ENCODE assay signal across 9 mouse cellular contexts in the genomic region with DNA sequence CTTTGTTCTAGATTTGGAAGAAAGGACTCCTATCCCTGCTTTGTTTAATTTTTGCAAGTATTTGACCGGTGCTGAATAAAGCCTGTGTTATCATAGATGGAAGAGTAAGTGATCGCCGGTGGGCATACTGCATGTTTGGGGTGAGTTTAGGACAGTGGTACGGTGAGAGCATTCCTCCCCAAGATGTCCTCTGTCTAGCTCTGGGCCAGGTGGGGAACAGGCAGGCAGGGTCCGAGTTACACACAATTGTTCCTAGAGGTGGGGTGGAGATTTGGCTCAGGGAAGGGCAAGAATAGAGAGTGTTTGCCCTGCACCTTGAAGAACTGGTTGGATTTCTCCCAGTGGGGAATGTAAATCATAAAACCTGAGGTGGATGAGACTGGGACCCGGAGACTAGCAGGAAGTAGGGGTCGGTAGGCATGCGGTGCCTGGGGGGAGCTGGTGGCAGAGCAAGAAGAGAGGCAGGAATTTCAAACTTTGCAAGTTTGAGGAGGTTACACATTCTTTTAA. TPM values are rescaled to one million over a fixed set of nuclear protein-coding genes. Genes with fewer than 3 reads are reported as not detected.
DNase-seq lines count a peak whose midpoint lies in the region; ATAC-seq lines count a peak whose summit lies in the region.
"Had no signal": no experiment of that assay in that cellular context is flagged by ENCODE, and none has a peak within 500 bp of the region (broad histone marks: within the 10 kb centered on the region; RNA-seq: fewer than 3 reads in every experiment).

No protein-coding gene starts in this region.

- no peak overlapping the region for H3K27ac ChIP-seq in midbrain, embryonic 12.5 days (replicated peaks)
- H3K27ac ChIP-seq in midbrain, embryonic 15.5 days: no peak overlapping the region
- peak overlapping the region; percentile 100 for H3K27ac ChIP-seq in liver, embryonic 12.5 days
- H3K27ac ChIP-seq in stomach, embryonic 15.5 days: peak overlapping the region; percentile 100

- no peak for DNase-seq in ovary, postnatal 14 days (ENCODE audit: low spot score)
- DNase-seq: B cell, adult 2 months had no signal

- no peaks in the 10 kb centered on the region for H3K27me3 ChIP-seq in erythroblast, embryonic 14.5 days (ENCODE audit: control insufficient read depth)
- peaks cover 15% of the 10 kb centered on the region for H3K27me3 ChIP-seq in midbrain, embryonic 12.5 days
- no peaks in the 10 kb centered on the region for H3K27me3 ChIP-seq in midbrain, embryonic 15.5 days (replicated peaks)
- H3K27me3 ChIP-seq in liver, embryonic 12.5 days (replicated peaks): no peaks in the 10 kb centered on the region
- H3K27me3 ChIP-seq in stomach, embryonic 15.5 days (replicated peaks): no peaks in the 10 kb centered on the region

- peak overlapping the region; percentile 67 for H3K4me2 ChIP-seq in midbrain, embryonic 12.5 days (replicated peaks)
- no peak overlapping the region for H3K4me2 ChIP-seq in midbrain, embryonic 15.5 days
- peak overlapping the region; percentile 93 for H3K4me2 ChIP-seq in liver, embryonic 12.5 days
- peak overlapping the region; percentile 67 for H3K4me2 ChIP-seq in stomach, embryonic 15.5 days

- H3K4me3 ChIP-seq in erythroblast, embryonic 14.5 days (replicated peaks): peak overlapping the region; percentile 100
- no peak overlapping the region for H3K4me3 ChIP-seq in midbrain, embryonic 12.5 days
- H3K4me3 ChIP-seq in midbrain, embryonic 15.5 days: no peak overlapping the region
- peak overlapping the region; percentile 85 for H3K4me3 ChIP-seq in liver, embryonic 12.5 days
- H3K4me3 ChIP-seq in stomach, embryonic 15.5 days (replicated peaks): peak overlapping the region; percentile 96

- H3K36me3 ChIP-seq in erythroblast, embryonic 14.5 days (ENCODE audit: control insufficient read depth): peaks cover 55% of the 10 kb centered on the region
- H3K36me3 ChIP-seq in midbrain, embryonic 12.5 days: no peaks in the 10 kb centered on the region; the same call in 1 of the 2 replicates
- H3K36me3 ChIP-seq in midbrain, embryonic 15.5 days (replicated peaks): no peaks in the 10 kb centered on the region
- H3K36me3 ChIP-seq in liver, embryonic 12.5 days: peaks cover 8% of the 10 kb centered on the region
- H3K36me3 ChIP-seq in stomach, embryonic 15.5 days: no peaks in the 10 kb centered on the region

- 73% methylated on average over 8 of the region's 8 CpGs for WGBS in midbrain, embryonic 12.5 days
- 83% methylated on average over 8 of the region's 8 CpGs for WGBS in midbrain, embryonic 15.5 days
- 64% methylated on average over 8 of the region's 8 CpGs for WGBS in liver, embryonic 12.5 days (ENCODE audit: insufficient replicate concordance)
- 57% methylated on average over 8 of the region's 8 CpGs for WGBS in stomach, embryonic 15.5 days

- ATAC-seq in erythroblast, adult 5-6 weeks (replicated peaks; ENCODE audit: low FRiP score, poor library complexity, severe bottlenecking): no peak
- no peak for ATAC-seq in midbrain, embryonic 12.5 days (ENCODE audit: low FRiP score, low read depth)
- no peak for ATAC-seq in midbrain, embryonic 15.5 days (replicated peaks)
- no peak for ATAC-seq in liver, embryonic 12.5 days
- peak; percentile 8; the same call in 1 of the 2 replicates for ATAC-seq in stomach, embryonic 15.5 days (ENCODE audit: insufficient read depth, low FRiP score, low read depth)
- ATAC-seq in inflammation-experienced regulatory T-cells, adult 6 months: no peak

- H3K9me3 ChIP-seq in erythroblast, embryonic 14.5 days (ENCODE audit: control insufficient read depth, low read length): no peaks in the 10 kb centered on the region
- no peaks in the 10 kb centered on the region for H3K9me3 ChIP-seq in midbrain, embryonic 12.5 days
- no peaks in the 10 kb centered on the region for H3K9me3 ChIP-seq in midbrain, embryonic 15.5 days
- H3K9me3 ChIP-seq in liver, embryonic 12.5 days (replicated peaks): no peaks in the 10 kb centered on the region
- no peaks in the 10 kb centered on the region for H3K9me3 ChIP-seq in stomach, embryonic 15.5 days

- H3K4me1 ChIP-seq in erythroblast, embryonic 14.5 days (ENCODE audit: control insufficient read depth): peaks cover 71% of the 10 kb centered on the region
- peaks cover 39% of the 10 kb centered on the region for H3K4me1 ChIP-seq in midbrain, embryonic 12.5 days
- H3K4me1 ChIP-seq in midbrain, embryonic 15.5 days: peaks cover 44% of the 10 kb centered on the region
- H3K4me1 ChIP-seq in liver, embryonic 12.5 days: peaks cover 76% of the 10 kb centered on the region
- peaks cover 39% of the 10 kb centered on the region for H3K4me1 ChIP-seq in stomach, embryonic 15.5 days

- no peak overlapping the region for H3K9ac ChIP-seq in midbrain, embryonic 12.5 days (replicated peaks)
- no peak overlapping the region for H3K9ac ChIP-seq in midbrain, embryonic 15.5 days
- H3K9ac ChIP-seq in liver, embryonic 12.5 days: peak overlapping the region; percentile 95
- H3K9ac ChIP-seq in stomach, embryonic 15.5 days: peak overlapping the region; percentile 98; the same call in 1 of the 2 replicates

RNA-seq across cellular contexts. Expression of a gene that starts 2.3 kb away (rescaled TPM):
- 0.82 and 0.86 TPM in 2 replicates for polyA plus RNA-seq in erythroblast, embryonic 14.5 days (2012)
- total RNA-seq in erythroblast, adult 5-6 weeks (2015; ENCODE audit: low replicate concordance): 12.1 and 13.0 TPM in 2 replicates
- total RNA-seq in erythroblast, adult 5-6 weeks (2017; ENCODE audit: low replicate concordance): 30.7 and 45.6 TPM in 2 replicates
- polyA plus RNA-seq in midbrain, embryonic 12.5 days (2016; fragmentation: Nextera tagmentation; extraction: Ambion mirVana): 49.7 and 55.1 TPM in 2 replicates
- polyA plus RNA-seq in midbrain, embryonic 15.5 days (2015; fragmentation: Nextera tagmentation; extraction: Ambion mirVana): 42.7 and 43.4 TPM in 2 replicates
- polyA plus RNA-seq in liver, embryonic 12.5 days (2016; fragmentation: Nextera tagmentation; extraction: Ambion mirVana): 22.4 and 23.5 TPM in 2 replicates
- polyA plus RNA-seq in stomach, embryonic 15.5 days (2015; fragmentation: Nextera tagmentation; extraction: Ambion mirVana): 41.0 and 41.5 TPM in 2 replicates
- 10 to 100 TPM; 28.3 to 31.3 (median 30.8) TPM for polyA plus RNA-seq in inflammation-experienced regulatory T-cells, adult 6 months (2017; shearing (Covaris generic))

RNA-seq across cellular contexts. Expression of a gene that starts 2.7 kb away (rescaled TPM):
- polyA plus RNA-seq in erythroblast, embryonic 14.5 days (2012): 0.65 and 0.69 TPM in 2 replicates
- 38.8 and 45.6 TPM in 2 replicates for total RNA-seq in erythroblast, adult 5-6 weeks (2015; ENCODE audit: low replicate concordance)
- 83.8 and 92.9 TPM in 2 replicates for total RNA-seq in erythroblast, adult 5-6 weeks (2017; ENCODE audit: low replicate concordance)
- 7.1 and 7.4 TPM in 2 replicates for polyA plus RNA-seq in midbrain, embryonic 12.5 days (2016; fragmentation: Nextera tagmentation; extraction: Ambion mirVana)
- polyA plus RNA-seq in midbrain, embryonic 15.5 days (2015; fragmentation: Nextera tagmentation; extraction: Ambion mirVana): 3.0 and 3.6 TPM in 2 replicates
- 18.9 and 21.2 TPM in 2 replicates for polyA plus RNA-seq in liver, embryonic 12.5 days (2016; fragmentation: Nextera tagmentation; extraction: Ambion mirVana)
- 25.1 and 26.1 TPM in 2 replicates for polyA plus RNA-seq in stomach, embryonic 15.5 days (2015; fragmentation: Nextera tagmentation; extraction: Ambion mirVana)
- polyA plus RNA-seq in inflammation-experienced regulatory T-cells, adult 6 months (2017; shearing (Covaris generic)): 100 to 1,000 TPM; 128 to 177 (median 141) TPM

RNA-seq across cellular contexts. Expression of a gene that starts 32.0 kb away (rescaled TPM):
- 0.09 and 0.25 TPM in 2 replicates for polyA plus RNA-seq in erythroblast, embryonic 14.5 days (2012)
- 0.96 and 2.1 TPM in 2 replicates for total RNA-seq in erythroblast, adult 5-6 weeks (2015; ENCODE audit: low replicate concordance)
- 2.6 and 3.6 TPM in 2 replicates for total RNA-seq in erythroblast, adult 5-6 weeks (2017; ENCODE audit: low replicate concordance)
- 5.0 and 5.2 TPM in 2 replicates for polyA plus RNA-seq in midbrain, embryonic 12.5 days (2016; fragmentation: Nextera tagmentation; extraction: Ambion mirVana)
- polyA plus RNA-seq in midbrain, embryonic 15.5 days (2015; fragmentation: Nextera tagmentation; extraction: Ambion mirVana): 1.7 and 1.9 TPM in 2 replicates
- 3.9 TPM in 2 replicates for polyA plus RNA-seq in liver, embryonic 12.5 days (2016; fragmentation: Nextera tagmentation; extraction: Ambion mirVana)
- 2.7 and 3.7 TPM in 2 replicates for polyA plus RNA-seq in stomach, embryonic 15.5 days (2015; fragmentation: Nextera tagmentation; extraction: Ambion mirVana)
- under 1 TPM in 1 of 3 experiments, not detected in 2; 0.92 TPM for polyA plus RNA-seq in inflammation-experienced regulatory T-cells, adult 6 months (2017; shearing (Covaris generic))

RNA-seq across cellular contexts. Expression of a gene that starts 57.4 kb away (rescaled TPM):
- 0.09 and 0.14 TPM in 2 replicates for polyA plus RNA-seq in erythroblast, embryonic 14.5 days (2012)
- total RNA-seq in erythroblast, adult 5-6 weeks (2015; ENCODE audit: low replicate concordance): 9.2 and 10.2 TPM in 2 replicates
- 10.5 and 11.4 TPM in 2 replicates for total RNA-seq in erythroblast, adult 5-6 weeks (2017; ENCODE audit: low replicate concordance)
- polyA plus RNA-seq in midbrain, embryonic 12.5 days (2016; fragmentation: Nextera tagmentation; extraction: Ambion mirVana): 19.0 and 22.8 TPM in 2 replicates
- 21.3 and 22.6 TPM in 2 replicates for polyA plus RNA-seq in midbrain, embryonic 15.5 days (2015; fragmentation: Nextera tagmentation; extraction: Ambion mirVana)
- 5.7 and 6.2 TPM in 2 replicates for polyA plus RNA-seq in liver, embryonic 12.5 days (2016; fragmentation: Nextera tagmentation; extraction: Ambion mirVana)
- polyA plus RNA-seq in stomach, embryonic 15.5 days (2015; fragmentation: Nextera tagmentation; extraction: Ambion mirVana): 10.8 and 11.0 TPM in 2 replicates
- 1 to 10 TPM; 1.3 to 1.9 (median 1.6) TPM for polyA plus RNA-seq in inflammation-experienced regulatory T-cells, adult 6 months (2017; shearing (Covaris generic))

Comparison
In these comparisons a context has a peak if more than half of its experiments do, and no peak if none do; other contexts are left out.
1. H3K4me3 ChIP-seq: peak in erythroblast, embryonic 14.5 days (single experiment), liver, embryonic 12.5 days (single experiment) and stomach, embryonic 15.5 days (single experiment); none in midbrain, embryonic 12.5 days (single experiment) and midbrain, embryonic 15.5 days (single experiment).
2. H3K27ac ChIP-seq: peak in liver, embryonic 12.5 days (single experiment) and stomach, embryonic 15.5 days (single experiment); none in midbrain, embryonic 12.5 days (single experiment) and midbrain, embryonic 15.5 days (single experiment).
3. H3K9ac ChIP-seq: peak in liver, embryonic 12.5 days (single experiment) and stomach, embryonic 15.5 days (single experiment); none in midbrain, embryonic 12.5 days (single experiment) and midbrain, embryonic 15.5 days (single experiment).
4. RNA of a gene that starts 2.3 kb away (polyA plus RNA-seq): 49.7 to 55.1 TPM in midbrain, embryonic 12.5 days, 42.7 to 43.4 TPM in midbrain, embryonic 15.5 days, 41.0 to 41.5 TPM in stomach, embryonic 15.5 days, 28.3 to 31.3 TPM in inflammation-experienced regulatory T-cells, adult 6 months and 22.4 to 23.5 TPM in liver, embryonic 12.5 days; 0.82 to 0.86 TPM in erythroblast, embryonic 14.5 days; every median in the first group is over 10 times any median in the second.